Mouse (Mus musculus): ENCODE results near the gene Dkk2.

Dkk2 gene

DNA sequence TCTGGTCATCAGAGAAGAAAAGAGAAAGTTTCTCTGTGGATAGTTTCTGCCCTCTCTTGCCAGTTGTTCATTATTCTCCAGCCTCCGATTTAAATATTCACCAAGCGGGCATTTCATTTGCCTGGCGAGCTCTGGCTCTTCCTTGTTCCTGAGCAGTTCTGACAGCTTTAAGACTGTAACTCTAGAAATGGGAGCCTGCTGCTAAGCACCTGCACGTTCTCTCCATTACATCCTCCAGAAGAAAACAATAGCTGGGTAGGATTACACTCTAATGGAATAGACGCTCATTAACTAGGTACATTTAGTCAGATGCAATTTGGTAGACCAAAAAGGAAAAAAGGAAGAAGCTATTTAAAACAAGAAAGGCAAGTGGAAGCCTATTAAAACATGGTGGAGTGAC is 36.3 kb downstream of the Dkk2 start:
- ATAC-seq (ENCODE audit: insufficient number of reproducible peaks, low FRiP score, low TSS enrichment) = no peak

DNA sequence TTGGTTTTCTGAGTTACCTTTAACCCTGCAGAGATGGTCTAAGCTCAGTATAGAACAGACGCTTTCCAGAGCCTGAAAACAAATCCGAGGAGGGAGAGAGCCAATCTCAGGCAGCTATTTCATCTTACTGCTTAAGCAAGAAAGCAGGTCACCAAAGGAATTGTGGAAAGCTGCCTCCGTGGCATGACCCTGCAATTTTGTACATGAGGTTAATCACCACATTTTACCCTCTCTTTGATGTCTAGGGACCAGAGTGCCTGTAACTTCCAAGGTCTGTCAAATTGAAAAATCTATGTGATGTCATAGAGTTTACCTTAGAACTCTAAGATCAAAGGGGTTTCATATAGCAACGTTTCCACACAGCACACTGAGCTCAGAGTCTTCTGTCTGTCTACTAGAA is 37.5 kb downstream of the Dkk2 start:
- no peak for ATAC-seq (ENCODE audit: insufficient number of reproducible peaks, low FRiP score, low TSS enrichment)

DNA sequence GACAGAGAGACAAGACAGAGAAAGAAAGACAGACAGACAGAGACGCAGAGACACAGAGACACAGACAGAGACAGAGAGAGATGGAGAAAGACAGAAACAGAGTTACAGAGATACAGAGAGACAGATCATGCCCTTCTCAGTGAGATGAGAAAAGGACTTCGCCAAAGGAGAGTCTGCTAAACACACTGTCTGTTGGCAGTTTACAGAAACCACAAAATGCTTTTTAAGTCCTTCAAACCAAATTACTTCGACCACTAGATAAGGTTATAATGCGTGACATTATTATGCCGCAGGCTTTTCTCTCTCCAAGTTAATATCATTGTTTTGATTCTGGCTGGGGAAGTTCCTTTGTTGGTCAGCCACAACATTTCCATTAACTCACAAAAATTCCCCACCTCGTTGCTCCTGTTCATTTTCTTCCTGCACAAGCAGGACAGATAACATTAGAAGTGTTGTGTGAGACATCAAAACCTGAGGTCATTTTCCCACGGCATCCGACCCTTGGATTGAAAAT is 40.2 kb downstream of the Dkk2 start:
- no peak for ATAC-seq (ENCODE audit: insufficient number of reproducible peaks, low FRiP score, low TSS enrichment)

DNA sequence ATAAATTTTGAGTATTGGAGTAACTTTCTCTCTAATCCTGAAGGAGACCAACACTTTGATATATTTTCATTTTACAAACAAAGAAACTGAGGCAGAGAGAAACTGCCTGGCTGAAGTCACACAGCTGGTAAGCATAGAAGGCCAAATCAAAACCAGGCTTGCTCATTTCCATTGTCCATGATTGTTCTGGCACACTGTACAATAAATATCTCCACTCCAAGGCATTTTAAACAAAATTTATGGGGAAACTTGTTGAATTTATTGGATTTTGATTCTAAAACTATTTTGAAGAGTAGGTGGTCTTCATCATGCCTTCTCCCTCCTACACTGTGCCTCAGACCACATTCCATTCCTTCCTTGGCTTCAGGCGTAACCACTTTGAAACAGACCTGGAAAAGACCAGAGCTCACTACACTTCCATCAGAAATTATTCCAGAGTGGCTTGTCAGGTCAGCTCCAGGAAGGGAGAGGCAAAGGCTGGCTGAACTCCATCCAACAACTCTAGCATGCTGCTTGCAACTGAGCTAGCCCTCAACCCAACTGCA is 44.7 kb downstream of the Dkk2 start:
- no peak for ATAC-seq (ENCODE audit: insufficient number of reproducible peaks, low FRiP score, low TSS enrichment)

DNA sequence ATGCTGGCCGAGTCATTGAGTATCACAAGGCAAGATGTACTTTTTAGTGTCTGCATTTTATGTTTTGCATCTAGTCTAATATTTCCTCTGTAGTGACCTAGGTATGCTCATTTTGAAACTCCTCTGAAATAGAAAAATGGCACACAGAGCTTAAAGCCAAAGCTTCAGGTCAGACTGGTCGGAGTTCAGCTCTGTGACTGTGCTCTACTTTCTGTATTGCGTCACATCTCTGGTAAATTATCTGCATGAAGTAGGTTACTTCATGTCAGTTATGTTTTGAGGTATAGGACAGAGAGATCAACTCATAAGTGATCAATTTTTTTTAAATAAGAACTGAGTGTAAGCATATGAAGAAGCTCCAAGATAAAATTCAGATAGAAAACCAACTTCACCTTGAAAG is 45.7 kb downstream of the Dkk2 start:
- ATAC-seq (ENCODE audit: insufficient number of reproducible peaks, low FRiP score, low TSS enrichment) = no peak

DNA sequence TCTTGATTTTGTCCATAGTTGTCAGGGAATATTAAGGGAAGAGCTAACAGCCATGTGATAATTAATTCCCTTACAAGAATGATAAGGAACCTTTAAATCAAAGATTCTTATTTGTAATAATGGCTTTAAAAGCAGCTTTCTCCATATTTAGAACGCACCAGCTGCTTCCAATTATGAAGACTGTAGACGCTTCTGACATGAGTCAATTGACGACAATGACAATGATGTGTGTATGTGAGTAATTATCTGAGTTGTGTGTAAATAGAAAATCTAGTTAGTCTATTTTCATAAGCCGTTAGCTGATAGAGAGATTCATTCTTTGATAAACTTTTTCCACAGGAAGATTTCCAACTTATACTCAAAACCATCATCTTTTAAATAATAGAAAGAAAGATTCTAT is 46.8 kb downstream of the Dkk2 start:
- ATAC-seq (ENCODE audit: insufficient number of reproducible peaks, low FRiP score, low TSS enrichment) = no peak

DNA sequence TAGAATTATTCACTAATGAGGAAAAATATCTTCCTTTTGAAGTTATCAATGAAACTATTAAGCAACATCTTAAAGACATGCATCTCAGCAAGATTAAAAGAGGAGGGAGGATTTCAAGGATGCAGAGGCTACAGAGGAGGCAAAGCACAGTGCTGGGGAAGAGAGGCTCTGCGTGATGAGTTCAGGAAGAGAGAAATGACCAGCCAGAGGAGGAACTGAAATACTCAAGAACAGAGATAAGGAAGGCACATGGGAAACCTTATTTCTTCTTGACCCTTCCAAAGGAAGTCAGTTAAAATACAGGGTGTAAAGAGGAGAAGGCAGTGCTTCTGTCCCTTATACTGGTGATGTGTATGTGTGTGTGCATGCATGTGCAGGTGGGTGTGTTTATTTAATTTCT is 49.4 kb downstream of the Dkk2 start:
- no peak for ATAC-seq (ENCODE audit: insufficient number of reproducible peaks, low FRiP score, low TSS enrichment)

DNA sequence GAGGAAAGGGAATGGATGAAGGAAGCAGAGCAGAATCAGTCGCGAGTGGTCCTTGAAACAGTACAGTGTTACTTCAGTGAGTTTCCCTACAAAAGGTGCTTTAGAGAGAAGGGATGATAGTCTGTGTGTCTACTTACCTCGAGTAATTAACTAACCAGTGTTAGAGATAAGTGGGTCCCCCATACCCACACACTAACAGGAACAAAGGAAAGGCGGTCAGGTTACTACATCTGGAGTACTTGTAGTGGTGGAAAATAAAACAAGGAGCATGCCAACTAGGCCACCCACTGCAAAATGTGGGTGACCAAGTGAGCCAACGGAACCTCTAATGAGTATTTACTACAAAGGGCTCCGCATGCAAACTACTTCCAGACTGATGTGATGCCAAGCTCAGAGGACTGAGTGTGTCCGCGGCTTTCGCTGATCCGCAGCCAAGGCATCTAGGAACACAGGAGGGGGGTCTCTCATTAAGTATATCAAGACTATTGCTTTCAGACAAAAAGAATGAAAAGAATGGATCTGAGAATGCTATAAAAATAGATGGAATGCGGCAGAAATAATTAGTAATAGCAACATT is 52.8 kb downstream of the Dkk2 start:
- ATAC-seq (ENCODE audit: insufficient number of reproducible peaks, low FRiP score, low TSS enrichment) = no peak

DNA sequence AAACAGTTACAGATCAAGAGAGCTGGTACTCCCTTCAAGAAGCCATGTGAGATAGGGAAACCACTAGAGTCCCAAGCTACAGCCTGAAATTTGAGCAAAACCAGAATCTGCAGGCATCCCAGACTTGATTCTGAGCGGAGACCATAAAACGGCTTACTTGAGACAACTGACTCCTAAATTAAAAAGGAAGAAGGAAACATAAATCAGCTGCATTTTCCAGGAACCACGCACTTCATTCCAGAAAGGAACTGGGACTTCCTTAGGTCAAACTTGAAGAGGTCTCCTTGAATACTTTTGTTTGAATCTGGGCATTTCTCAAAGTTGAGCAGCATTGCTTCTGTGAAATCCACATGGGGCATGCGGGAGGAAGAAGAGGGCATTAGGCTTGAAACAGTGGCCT is 55.9 kb downstream of the Dkk2 start:
- no peak for ATAC-seq (ENCODE audit: insufficient number of reproducible peaks, low FRiP score, low TSS enrichment)

DNA sequence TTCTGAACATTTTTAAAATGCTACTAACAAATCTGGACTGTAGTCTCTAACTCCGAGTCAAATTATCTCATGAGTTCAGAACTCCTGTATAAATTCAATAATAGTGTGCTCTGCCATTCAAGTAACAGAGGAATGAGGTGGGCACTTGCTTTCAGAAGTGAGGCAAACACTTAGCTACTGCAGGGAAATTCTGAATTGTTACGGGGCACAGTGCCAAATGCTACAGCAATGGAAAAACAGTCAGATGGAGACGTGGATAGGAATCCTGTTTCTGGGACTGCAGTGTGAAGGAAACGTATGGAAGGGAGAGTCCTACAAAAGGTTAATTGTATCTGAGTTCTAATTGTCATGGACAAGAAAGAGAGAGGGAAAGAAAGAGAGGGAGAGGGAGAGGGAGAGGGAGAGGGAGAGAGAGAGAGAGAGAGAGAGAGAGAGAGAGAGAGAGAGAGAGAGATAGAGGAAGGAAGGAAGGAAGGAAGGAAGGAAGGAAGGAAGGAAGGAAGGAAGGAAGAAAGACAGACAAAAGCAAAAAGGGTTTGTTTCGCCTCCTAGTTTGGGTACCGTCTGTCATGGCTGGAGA is 64.4 kb downstream of the Dkk2 start:
- no peak for ATAC-seq (ENCODE audit: insufficient number of reproducible peaks, low FRiP score, low TSS enrichment)

DNA sequence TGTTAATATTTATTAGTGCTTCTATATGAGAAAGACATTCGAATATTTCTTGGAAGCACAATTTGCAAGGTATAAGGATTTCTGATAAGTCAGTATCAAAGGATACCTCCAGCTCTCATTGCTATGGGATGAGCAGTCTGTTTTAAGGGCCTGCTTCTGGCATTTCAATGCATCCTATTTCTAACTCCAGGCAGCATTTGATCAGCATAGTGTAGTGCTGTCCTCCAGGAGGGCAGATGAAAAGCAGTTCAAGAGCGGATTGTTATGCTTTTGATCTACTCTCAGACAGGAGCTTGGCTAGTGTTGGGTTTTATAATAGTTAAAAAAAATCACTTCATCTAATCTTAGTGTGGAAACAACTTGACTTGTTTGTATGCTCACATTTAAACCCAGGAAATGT is 73.7 kb downstream of the Dkk2 start:
- no peak for ATAC-seq (ENCODE audit: insufficient number of reproducible peaks, low FRiP score, low TSS enrichment)

DNA sequence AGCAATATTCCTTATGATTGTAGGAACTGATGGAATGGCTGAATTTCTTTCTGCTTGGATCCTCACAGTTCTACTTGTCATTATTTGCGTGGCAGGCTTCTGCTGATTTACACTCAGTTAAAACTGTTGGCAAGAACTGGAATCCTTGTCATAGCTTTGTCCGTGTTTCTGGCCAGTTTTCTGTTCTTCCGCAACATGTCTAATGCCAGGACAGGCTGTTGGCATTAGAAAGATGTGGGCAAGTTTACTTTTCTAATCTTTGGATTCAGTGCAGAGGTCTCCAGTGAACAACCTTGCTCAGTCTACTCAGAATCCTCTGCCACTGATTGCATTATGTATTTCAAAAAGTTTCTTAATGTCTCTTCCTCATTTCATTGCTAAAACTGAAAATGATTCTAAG is 83.8 kb downstream of the Dkk2 start:
- ATAC-seq (ENCODE audit: insufficient number of reproducible peaks, low FRiP score, low TSS enrichment) = no peak

DNA sequence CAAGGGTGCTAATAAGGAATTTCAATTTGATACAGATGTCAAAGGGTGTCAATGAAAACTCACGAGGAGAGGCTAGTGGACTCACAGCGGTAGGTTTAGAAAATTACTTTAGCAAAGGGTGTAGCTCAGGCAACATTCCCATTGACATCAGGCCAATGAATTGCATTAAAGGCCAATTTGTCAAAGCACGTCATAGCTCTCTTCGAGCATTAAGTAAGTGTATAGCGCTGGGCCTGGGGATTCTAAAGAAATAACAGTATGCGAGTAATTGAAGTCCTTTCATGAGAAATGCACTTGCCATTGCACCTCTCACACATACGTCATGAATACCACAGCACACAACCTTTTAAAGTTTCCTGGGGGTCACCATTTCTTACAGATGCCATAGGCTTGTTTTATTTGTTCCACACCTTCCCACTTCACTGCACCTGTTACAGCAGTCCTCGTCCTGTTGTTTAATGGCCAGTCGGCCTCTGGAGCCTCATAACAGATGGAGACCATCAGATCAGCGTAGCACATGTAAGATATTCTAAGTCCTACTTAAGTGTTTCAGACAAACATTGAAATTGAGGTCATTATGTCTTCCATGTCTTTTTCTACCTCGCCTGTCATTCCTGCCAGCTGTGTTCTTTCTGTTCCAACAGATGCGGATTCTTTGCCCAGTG is 101.9 kb downstream of the Dkk2 start:
- no peak for ATAC-seq (ENCODE audit: insufficient number of reproducible peaks, low FRiP score, low TSS enrichment)

DNA sequence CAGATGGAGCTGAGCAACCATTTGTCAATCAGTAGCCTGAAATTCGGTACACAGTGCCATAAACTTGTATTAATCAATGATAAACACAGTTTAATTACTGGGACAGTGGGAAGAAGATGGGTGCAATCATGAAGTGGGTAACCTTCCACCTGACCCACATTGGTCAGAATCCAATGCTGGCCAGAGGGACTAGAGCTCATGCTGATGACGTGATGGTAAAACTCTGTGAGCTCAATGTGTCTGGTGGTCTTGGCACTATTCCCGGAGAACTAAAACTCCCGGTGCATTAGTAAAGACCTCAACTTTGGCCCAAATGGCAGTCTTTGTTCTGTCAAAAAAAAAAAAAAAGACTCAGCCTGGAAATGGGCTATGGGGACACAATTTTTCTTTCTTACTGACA is 116.9 kb downstream of the Dkk2 start:
- no peak for ATAC-seq (ENCODE audit: insufficient number of reproducible peaks, low FRiP score, low TSS enrichment)

DNA sequence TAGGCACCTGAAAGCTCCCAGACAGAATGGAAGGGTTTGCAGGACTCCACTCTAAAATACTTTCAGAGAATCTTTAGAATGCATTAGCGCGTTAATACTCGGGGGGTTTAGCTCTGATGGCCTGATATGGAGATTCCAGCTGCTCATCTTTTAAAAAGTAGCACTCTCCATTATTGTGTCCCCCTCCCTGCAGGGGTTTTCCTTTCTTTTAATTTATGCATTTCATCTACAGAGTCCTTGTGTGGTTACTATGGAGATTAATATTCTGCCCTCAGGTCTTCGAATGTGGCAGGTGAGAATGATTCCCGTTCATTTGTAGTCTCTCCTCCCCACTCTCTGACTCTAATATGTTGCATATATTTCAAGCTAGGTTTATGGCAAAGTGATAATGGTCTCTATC is 117.6 kb downstream of the Dkk2 start:
- ATAC-seq (ENCODE audit: insufficient number of reproducible peaks, low FRiP score, low TSS enrichment) = no peak

DNA sequence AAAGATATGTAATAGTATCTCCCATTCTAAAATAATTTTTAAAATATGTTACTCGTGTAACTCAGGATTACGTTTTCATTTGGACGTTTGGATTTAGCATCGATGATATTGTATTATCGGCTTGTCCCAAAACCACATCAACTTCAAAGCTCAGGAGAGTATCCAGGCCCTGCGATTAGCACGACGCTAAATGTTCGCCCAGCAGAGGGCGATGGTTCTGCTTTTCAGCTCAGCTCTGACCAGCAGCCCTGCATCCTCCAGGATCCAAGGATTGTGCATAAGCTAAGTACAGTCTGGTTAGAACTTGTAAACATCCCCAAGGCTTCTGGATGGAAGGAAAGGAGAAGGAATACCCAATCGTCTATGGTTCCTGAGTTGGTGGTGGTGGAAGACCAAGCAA is 122.4 kb downstream of the Dkk2 start:
- ATAC-seq (ENCODE audit: insufficient number of reproducible peaks, low FRiP score, low TSS enrichment) = no peak

DNA sequence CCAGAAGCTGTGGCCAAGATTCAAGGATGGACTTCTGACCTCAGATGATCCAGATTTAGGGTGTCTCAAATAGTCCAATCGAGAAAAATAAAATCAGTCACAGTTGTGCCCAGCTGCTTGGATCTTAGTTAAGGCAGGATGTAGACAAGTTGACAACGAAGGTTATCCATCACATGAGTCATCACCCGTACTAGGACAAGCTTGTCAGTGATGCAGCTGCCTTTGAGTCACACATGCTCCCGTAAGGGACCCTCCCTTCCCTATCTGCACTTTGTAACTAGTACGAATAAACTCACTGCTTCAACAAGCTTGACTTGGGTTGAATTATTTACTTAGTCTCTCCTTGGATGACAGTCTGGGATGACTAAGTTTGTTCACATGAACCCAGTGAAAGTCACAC is 126.2 kb downstream of the Dkk2 start:
- no peak for ATAC-seq (ENCODE audit: insufficient number of reproducible peaks, low FRiP score, low TSS enrichment)

DNA sequence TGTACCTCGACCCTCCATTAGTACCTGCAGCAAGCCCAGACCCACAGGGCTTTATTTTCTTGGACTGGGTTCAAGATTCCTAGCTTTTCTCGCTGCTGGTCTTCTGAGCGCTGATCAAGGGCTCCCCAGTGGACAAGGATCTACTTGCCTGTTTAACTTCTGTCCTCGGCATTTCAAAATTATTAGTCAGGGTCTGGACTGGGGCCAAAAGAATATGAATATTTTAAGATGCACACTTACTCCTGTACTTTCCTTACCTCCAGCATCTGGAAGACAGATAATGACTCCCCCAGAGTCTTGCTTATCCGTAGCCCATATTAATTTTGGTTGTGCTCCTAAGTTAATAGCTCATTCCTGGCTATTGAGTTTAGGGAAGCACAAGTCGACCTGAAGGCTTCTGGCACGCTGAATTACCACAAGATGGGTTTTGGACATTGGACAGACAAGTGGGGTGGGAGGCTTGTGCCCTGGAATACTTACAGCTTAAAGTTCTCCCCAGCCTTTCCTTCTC is 134.9 kb downstream of the Dkk2 start:
- ATAC-seq (ENCODE audit: insufficient number of reproducible peaks, low FRiP score, low TSS enrichment) = no peak

DNA sequence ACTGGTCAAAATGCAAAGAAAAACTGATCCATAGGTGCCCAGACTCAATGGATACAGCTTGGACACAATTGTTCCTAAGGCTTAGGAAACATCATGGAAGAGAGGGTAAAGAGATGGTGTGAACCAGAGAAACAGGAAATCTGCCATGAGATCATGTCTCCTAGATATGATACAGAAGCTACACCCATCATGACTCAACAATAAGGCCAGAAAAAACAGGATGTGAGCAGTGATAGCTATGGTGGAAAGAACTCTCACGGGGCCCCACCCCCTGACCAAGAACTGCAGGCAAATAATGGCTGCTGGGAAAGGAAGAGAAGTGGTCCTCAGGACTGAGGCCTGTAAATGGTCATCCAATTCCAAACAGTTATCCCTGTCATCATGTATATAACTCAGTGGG is 142.5 kb downstream of the Dkk2 start:
- ATAC-seq (ENCODE audit: insufficient number of reproducible peaks, low FRiP score, low TSS enrichment) = no peak
